Mouse (Mus musculus) brain, adult 10 weeks (tissue): Measurements from ENCODE around the gene Tmem39a. TPM values are rescaled to one million over a fixed set of nuclear protein-coding genes. Genes with fewer than 3 reads are reported as not detected.

Experiments used
- polyA plus RNA-seq: library from polyadenylated mRNA; stranded (reverse); fragments of 350-450 nt; fragmentation: Illumina TruSeq; extraction: RNeasy Lipid Tissue Mini Kit (QIAGEN cat#74804); gene quantifications from one replicate; pipeline ENCODE4 v1.2.3, GENCODE M21; 2015; ENCODE audit warnings: low read depth, low replicate concordance

Gene Tmem39a
- polyA plus RNA-seq = 15.3 TPM

DNA sequence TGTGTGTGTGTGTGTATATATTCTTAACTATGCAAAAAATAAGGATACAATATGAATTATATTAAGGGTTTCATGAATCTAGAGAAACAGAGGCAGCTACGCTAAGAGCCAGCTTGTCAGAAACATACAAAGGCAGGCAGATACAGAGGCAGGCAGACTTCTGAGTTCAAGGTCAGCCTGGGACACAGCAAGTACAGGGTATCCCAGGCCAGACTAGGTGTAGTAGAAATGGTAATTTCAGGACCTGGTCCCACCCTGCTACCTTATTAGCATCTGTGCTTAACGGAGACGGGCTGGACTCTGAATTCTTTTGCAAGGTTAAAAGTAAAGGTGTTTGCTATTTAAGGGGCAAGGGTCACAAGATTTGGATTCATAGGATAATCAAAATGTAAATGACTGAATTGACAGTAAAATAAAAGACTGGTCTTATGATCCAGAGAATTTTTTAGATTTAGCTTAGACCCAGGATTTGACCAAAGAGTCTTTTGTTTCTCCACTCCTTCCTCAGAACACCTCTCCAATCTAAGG, at the start of gene Tmem39a:
Gene Tmem39a, plus strand, starts transcription at position 478 of the 528 bp plus-strand sequence.

DNA sequence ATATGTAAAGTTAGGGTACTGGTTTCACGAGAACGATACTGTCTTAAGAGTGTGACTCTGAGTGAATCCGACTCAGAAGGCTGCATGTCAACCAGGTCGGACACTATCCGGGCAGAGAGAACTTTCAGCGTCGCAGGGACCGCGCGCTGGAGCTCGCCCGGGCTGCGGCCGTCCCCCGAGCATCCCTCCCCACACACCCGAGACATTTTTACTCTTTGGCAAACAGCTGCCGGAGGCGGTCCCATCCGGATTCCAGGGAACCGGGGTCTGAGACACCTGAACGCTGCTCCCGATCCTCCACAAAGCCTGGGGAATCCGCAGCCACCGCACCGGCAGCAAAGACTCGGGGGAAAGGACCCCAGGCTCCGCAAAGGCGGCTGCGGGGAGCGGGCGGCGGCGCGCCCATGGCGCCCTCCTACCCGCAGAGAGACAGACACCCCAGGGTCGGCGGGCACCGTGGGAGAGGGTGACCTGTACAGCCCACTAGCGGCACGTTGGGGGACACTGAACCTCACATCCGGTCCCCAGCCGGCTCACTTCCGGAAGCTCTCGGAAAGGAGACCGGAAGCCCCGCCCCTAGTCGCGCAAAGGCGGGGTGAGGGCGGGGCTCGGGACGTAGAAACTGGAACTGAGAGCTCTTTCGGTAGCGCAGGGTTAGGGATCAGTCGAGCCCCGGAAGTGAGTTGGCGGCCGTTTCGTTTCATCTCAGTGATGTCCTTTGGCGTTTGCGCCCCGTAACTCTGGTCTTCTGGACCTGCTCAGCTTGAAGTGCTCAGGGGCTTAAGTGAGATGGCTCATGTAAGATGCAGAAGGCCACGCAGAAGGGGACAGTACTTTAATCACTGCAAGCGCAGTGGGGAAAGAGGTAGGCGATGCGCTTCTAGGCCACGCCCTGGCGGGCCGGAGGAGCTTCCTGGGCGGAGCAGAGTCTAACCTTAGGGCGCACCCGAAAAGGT, 36.1 kb upstream of the Tmem39a start, which contains the start of gene Timmdc1:
Gene Timmdc1, minus strand, starts transcription at position 535 of the 956 bp plus-strand sequence.

DNA sequence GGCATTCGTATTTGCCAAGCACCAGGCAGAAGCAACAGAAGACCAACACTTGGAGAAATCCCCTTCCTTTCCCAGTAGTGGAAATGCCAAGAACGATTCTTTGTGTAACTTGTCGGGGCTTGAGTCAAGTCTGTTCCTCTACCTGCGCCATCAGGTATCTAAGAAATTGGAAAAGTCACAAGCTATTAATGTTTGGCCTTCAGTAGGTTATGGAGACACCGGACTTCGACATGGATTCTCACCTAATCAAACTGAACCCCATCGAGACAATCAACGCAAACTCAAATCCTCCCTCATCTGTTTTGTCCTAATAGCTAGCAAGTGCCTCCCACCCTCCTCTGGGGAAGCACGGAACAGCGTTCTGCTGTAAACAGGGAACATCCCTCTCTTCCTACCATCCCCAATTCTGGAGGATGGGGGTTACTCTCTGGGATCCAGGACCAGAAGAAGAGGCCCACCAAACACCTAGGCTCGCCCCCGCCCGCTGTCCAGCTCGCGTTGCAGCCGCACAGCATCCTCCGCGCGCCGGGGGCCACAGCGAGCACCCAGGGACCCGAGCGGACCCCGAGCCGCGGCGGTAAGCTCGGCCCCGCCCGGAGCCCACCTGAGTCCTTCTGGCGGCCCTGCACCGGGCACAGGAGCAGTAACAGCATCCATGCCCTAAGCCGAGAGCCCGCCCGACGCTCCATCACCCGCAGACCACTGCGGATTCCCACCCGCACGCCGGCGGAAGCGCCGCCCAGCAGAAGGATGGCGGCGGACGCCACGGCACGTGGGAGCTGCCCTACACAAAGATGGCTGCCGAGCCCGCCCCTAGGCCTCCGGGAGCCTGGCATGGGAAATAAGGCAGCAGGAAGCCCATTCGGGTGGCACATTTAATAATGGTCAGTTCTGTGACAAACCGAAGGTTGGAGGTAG, 8.8 kb upstream of the Tmem39a start, which contains the start of gene Poglut1:
Gene Poglut1, minus strand, starts transcription at position 780 of the 918 bp plus-strand sequence.

Other genes with a start within 250 kb of the Tmem39a start
- 1.4 TPM for gene Maats1, start 216.6 kb upstream of the Tmem39a start, polyA plus RNA-seq
- gene Cox17, start 211.7 kb upstream of the Tmem39a start, polyA plus RNA-seq = 300 TPM
- not detected for gene Gm21987, start 211.7 kb upstream of the Tmem39a start, polyA plus RNA-seq
- gene Popdc2, start 196.5 kb upstream of the Tmem39a start, polyA plus RNA-seq = 0.42 TPM
- 2.7 TPM for gene Pla1a, start 125.6 kb upstream of the Tmem39a start, polyA plus RNA-seq
- gene Adprh, start 106.0 kb upstream of the Tmem39a start, polyA plus RNA-seq = 71.9 TPM
- 0.61 TPM for gene Cd80, start 103.1 kb upstream of the Tmem39a start, polyA plus RNA-seq
- 27.7 TPM for gene Timmdc1, start 36.0 kb upstream of the Tmem39a start, polyA plus RNA-seq
- 57.1 TPM for gene Poglut1, start 8.4 kb upstream of the Tmem39a start, polyA plus RNA-seq
- 10.4 TPM for gene Arhgap31, start 154.6 kb downstream of the Tmem39a start, polyA plus RNA-seq
- gene B4galt4, start 183.6 kb downstream of the Tmem39a start, polyA plus RNA-seq = 21.3 TPM
- 1.0 TPM for gene Upk1b, start 241.6 kb downstream of the Tmem39a start, polyA plus RNA-seq